Mouse (Mus musculus) G1E (cell line): ENCODE measurements around the gene Cab39l.

ENCODE experiments used
- CTCF ChIP-seq: IDR thresholded peaks from 2 replicates; pipeline ENCODE4 v1.5.1; 2012; ENCODE audit warnings: low read depth, low read length, inconsistent platforms, mixed read lengths
- GATA1 ChIP-seq: IDR thresholded peaks from 2 replicates; pipeline ENCODE4 v1.6.1; 2012; ENCODE audit warnings: borderline replicate concordance, low read length, inconsistent platforms, mixed read lengths
- POLR2AphosphoS5 ChIP-seq: IDR thresholded peaks from 2 replicates; pipeline ENCODE4 v1.6.1; 2012; ENCODE audit warnings: low read depth, low read length, inconsistent platforms; ENCODE audit not compliant: insufficient replicate concordance

- TF ChIP-seq CTCF (no peak), GATA1 (no peak), POLR2AphosphoS5 (no peak)
Measured at GRCm38 (mm10) chr14:59435206-59435605, 5.6 kb upstream of the Cab39l start.
